Mouse (Mus musculus) lung, adult 18-20 months (tissue): Measurements from ENCODE around the gene Ednra.
A peak's percentile ranks its signal among the peaks of the same experiment; 100 is the strongest.

Source experiments
- DNase-seq, 2 experiments: peaks; one replicate each; pipeline ENCODE4 v3.0.0; 2022; ENCODE audit warnings: mixed read lengths in 2 of 2

Ednra gene

DNA sequence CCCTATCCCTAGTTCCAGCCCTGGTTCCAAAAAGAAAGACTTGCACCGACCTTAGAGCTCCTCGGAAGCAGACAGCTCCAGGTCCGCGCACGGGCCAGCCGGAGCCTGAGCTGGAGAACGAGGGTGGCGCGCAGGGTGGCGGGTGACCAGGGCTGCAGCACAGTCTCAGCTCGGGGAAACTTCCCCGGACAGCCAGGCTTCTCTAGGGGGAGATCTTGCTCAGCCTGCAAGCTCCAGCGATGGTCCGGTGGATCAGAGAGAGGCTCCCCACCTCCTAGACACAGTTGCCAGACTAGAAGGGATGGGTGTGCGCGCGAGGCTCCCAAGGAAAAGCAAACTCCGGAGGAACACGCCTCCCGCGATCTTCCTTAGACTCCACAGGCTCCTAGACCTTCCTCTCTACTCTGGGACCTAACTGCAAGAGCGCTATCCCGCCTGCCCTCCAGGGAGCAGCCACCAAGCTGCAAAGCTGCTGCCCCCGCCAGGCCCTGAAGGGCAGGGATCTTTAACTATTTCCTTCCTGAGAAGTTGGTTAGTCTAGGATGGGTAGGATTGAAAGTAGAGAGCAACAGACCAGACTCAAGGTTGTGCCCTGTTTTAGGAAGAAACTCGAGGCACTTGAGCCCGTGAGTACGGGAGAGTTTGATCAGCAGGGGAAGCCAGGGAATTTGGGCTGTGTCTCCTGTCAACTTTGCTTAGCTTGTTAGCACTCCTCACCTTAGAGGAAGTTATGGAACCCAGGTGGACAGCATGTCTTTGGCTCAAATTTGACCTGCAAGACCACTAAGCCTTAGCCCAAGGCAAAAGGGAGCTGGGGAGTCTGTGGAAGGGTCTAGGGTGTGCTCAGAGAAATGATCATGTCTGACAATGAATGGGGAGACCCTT, at the start of gene Ednra:
Ednra (minus strand) TSS at position 419 of the 885 bp plus-strand sequence.
- peak; percentile 34 to 44 for DNase-seq

DNA sequence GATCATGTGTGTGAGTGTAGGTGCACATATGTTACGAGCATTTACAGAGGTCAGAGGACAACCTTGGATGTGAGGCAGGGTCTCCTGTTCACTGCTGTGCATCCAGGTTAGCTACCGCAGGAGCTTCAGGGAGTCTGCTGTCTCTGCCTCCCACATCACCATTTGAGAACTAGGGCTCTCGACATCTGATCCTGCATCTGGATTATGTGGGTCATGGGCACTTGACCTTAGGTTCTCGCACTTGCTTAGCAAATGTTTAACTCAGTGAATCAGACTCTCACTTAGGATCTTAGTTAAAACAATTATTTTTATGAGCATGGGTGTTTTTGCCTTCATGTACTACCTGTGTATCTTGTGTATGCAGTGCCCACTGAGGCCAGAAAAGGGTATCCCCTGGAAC, 49.6 kb upstream of the Ednra start:
- DNase-seq: no peak

DNA sequence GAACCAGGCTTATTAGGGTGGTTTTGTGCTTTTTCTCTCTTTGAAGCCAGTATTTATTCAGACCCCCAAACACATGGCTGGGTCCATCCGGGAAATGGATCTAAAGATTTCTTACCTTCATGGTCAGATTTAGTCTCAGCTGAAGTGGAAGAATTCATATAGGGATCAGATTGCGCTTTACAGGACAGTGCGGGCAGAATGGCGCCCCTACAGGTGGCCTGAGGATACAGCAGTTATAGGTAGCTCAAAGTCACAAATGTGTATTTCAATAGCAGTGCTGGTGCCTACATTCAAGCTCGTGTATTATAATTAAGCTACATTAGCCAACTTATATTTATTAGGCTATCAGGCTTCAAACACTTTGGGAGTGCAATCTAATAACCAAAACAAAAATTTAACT, 49.0 kb upstream of the Ednra start:
- no peak for DNase-seq

DNA sequence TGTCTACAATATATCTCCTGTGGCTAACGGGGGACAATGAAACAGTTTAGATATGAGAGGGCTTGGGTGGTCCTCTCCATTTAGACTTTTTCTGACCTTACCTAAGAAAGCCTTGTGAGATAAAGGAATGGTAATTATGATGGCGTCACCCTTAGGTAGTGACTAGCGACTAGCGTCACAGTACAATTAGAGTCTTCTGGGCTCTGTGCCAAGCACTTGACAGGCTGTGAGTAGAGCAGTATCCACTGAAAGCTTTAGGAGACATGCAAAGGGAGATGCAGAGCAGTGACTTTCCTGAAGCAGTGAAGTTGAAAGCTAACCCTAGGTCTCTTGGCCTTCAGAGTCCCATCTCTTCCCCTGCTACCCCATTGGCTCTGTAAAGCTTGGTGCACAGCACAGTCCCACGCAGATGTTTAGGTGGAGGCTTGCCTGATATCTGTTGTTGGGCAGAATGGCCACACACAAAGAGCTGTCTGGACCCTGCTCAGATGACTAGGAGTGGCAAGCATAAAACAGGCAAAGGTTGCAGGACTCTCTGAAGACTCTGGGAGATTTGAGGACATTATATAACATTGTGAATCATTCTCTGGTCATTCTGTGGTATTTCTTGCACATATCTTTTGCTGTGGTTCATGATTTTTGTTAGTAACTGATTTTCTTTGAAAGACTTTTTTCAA, 48.1 kb upstream of the Ednra start:
- peak in 1 of 2 experiments; percentile 8 for DNase-seq

DNA sequence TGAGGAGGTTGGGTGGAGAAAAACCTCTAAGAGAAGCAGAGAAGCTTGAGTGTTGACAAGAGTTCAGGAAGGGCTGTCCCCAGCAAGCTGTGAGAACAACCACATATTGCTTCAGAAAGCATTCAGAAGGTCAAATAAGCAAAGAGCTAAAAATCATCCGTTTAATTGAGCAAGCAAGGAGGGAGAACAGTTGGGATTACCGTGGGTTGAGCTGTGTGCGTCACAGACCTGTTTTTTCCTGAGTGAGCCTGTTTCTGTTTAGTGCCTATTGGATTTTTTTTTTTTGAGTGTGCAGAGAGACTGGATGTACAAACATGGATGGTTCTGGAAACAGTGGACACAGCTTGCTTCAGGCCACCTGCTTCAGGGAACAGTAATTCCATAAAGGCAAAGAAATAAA, 46.7 kb upstream of the Ednra start:
- peak in 1 of 2 experiments; percentile 20 for DNase-seq

DNA sequence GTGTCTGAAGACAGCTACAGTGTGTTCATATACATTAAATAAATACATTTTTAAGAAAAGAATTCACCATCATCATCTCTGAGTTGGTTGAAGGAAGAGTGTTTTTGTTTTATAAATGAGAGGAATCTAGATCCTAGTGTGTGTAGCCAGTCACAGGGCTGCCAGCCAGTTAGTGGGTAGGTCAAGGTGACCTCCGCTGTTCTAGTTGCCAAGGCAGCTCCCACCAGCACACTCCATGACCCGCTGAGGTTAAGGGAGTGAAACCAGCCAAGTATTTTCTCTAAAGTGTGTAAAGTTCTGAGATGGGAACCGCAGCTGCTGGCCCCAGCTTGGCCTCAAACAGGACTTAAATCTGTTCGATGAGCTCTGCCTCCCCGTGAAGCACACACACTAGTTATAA, 44.7 kb upstream of the Ednra start:
- no peak for DNase-seq

DNA sequence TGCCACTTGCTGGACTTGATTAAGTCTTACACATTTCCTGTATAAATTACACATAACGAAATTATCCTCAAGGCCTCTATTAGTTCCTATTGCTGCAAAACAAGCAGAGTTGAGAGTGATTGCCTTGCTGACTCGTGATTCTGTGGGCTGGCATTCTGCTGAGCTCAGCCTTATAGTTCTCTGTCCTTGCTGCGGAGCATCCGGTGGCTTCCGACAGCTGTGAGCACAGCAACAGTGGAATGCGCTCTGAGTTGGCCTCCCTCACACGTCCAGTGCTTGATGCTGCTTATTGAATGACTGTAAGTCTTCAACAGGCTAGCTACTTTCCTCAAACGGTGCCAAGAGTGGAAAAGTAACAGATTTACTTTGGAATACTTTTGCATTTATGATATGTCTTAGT, 40.0 kb upstream of the Ednra start:
- no peak for DNase-seq

DNA sequence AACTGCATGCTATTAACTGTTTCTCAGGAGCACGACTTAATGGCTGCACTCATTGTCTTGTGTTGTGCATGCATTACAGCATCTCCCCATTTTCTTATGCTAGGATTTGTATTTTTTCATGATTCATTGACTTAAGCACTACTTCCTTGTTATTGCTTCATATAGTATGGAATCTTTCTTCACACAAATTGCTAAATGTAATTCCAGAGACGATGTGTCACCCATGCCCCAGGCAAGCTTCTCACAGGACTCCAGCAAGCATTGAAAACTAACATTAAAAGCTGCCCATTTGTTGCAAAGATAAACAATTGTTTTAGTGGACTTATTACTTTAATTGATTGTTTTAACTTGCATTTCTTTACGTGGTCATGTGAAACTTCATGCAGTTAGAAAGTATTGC, 38.7 kb upstream of the Ednra start:
- DNase-seq: no peak

DNA sequence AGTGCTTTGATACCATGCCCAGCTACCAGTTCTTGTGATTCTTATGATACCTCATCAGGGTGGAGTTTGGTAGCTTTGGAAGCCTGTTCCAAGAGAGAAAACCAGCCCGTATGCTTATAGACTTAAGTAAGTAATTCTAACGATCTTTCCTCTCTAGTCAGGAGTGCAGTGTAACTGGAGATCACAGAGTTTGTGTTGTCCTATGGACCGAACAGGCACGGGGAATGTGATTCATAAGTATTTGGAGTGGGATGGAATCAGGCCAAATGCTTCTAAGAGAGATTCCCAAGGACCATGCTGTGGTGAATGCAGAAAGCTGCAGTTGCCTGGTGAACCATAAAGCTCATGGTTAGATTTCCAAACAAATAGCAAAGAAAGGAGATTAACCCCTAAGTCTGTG, 31.2 kb upstream of the Ednra start:
- no peak for DNase-seq

DNA sequence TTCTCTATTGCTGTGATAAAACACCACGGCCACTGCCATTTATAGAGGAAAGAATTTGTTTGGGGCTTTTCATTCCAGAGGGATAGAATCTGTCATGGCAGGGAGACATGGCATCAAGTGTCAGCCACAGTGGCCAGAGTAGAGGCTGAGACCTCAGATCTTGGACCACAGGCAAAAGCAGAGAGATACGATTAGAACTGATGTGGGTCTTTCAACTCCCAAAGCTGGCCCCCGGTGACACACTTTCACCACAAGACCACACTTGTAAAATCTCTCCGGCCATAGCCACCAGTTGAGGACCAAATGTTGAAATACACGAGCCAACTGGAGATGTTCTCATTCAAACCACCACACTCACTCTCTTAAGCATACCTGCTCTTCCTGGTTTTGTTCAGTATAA, 29.5 kb upstream of the Ednra start:
- DNase-seq: no peak

DNA sequence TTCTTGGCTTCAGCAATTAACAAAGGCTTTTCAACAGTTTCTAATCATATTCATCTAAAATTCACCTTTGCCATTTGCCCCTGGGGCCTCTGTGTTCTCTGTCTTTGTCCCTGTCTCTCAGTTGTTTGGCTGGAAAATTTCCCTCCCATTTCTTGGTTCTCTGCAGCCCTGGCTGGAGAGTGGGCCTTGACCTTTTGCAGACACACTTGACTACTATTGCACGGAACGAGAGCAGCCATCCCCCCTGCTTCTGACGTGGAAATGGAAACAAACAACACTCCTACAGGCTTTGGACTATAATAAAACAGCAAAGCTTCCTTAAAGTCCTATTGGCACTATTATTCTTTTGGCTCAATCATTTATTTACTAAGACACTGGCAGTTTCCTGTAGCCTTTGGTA, 27.8 kb upstream of the Ednra start:
- DNase-seq: no peak

DNA sequence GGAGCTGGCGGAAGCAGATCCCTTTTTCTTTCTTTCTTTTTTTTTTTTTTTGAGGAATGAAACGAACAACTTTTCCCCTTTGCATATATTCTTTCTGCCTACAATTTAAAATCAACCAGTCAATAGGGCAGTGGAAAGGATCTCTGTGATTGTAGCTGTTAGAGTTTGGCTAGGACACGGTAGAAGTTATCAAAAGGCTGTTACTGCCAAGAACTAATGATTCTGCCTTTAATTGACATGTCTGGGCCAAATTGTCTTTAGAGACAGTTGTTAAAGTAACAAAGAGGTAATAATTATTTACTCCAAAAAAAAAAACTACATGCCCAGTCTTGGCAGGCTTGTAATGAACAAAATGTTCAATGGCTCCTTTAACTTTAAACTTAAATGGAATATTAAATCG, 26.1 kb upstream of the Ednra start:
- DNase-seq: no peak

DNA sequence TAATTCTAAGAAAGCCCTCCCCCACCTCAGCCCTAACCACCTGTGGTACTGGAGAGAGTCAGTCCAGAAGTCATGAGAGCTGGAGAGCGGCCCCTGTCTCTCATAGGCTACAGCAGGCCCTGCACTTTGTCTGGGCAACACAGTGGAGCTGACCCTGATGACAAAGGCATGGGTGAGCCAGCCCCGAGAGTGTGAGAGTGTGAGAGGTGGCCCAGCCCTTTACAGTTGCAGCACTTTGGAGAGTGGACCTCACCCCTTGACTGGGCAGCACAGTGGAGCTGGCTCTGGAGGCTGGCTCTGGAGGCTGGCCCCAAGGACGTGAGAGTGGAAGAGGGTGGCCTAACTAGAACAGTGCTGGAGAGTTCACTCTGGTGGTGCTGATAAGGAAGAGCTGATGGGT, 20.2 kb upstream of the Ednra start:
- DNase-seq: no peak

DNA sequence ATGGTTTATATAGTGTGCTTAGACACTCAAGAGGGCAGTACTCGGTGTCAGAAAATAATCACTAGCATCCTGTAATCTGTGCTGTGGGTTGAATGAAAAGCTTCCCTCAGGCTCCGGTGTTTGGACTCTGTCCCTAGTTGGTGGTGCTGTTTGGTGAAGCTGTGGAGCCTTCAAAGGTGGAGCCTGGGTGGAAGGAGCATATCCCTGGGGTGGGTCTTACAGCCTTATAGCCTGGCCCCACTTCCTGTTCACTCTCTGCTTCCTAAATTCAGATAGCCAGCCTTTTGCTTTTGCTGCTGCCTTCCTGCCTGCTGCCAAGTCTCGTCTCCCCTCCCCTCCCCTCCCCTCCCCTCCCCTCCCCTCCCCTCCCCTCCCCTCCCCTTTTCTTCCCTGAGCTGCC, 18.1 kb upstream of the Ednra start:
- DNase-seq: no peak

DNA sequence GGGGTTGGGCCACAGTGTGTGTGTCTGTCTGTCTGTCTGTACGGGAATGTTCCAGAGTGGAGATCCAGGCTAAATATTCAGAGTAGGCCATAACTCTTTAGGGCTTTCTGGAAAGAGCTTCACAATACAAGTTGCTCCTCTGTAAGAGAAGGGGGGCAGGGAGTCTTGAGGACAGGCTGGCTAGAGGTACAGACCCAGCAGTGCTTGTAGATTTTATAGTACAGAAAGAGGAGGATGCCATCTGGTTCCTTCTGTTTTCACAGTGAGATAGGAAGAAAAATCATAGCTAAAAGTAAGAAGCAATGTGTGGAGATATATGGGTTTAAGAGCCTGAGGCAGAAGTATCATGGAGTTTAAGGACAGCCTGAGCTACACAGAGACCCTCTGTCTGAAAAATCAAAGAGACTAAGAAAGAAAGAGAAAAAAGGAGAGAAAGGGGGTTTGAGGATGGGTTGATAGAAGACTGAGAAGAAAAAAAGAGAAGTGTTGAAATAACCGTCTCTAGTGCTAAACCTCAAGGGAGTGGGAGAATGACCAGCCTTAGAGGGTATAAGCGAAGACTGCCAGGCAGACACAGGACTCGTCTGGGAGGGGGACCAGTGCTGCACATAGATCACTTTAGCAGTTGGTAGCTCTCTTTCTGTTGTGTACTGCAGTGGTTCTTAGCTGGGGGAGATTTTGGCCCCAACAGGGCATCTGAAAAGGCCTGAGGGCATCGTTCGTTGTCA, 16.9 kb upstream of the Ednra start:
- DNase-seq: no peak

DNA sequence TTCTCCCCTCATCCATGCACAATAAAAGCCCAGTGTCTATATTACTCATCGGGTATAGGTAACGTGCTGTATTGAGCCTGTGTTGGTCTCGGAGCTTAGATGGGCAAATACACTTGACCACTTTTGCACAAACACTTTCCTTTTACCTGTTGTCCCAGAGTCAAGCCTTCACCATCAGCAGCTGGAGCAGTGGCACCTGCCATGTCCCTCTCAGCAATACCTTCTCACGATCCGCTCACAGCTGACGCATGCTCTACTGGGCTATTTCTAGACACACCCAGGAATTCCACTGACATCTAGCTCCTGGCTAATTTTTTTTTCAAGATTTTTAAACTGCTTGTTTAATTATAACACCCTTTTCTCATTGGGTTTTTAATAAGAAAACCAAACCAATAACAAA, 14.2 kb upstream of the Ednra start:
- no peak for DNase-seq

DNA sequence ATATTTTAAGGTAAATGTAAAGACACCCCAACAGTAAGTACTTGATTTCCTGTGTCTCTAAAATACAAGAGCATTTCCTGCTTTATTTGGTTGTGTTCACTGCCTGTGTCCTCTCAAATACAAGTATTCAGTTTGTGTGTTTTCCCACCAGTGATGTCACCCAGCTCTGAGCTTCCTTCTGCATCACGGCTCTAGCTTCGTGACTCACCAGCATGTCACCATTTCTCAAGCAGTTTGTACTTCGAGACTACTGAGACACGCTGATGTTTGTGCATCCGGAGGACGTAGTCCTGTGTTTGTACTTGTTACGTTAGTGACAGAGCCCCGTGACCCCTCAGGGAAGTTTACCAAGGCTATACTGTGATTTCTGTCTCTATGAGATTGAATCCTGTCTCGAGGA, 13.1 kb upstream of the Ednra start:
- DNase-seq: no peak

DNA sequence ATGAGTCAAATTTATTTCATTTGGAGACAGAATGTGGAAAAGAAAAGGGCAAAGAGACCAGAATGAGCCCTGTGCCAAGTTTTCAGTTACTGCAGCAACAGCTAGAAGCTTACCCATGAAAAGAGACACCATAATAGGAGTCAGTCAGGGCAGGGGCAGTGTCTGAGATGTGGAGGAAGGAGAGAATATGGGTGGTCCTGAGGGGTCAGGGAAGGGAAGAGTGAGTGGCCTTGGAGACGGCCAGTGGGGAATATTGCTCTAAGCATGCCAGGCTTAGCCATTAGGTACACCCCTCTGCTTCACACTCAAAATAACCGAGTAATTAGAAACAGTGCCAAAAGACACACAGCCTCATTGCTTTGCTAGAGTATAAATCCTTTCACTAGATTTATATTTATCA, 9.5 kb upstream of the Ednra start:
- DNase-seq: no peak

DNA sequence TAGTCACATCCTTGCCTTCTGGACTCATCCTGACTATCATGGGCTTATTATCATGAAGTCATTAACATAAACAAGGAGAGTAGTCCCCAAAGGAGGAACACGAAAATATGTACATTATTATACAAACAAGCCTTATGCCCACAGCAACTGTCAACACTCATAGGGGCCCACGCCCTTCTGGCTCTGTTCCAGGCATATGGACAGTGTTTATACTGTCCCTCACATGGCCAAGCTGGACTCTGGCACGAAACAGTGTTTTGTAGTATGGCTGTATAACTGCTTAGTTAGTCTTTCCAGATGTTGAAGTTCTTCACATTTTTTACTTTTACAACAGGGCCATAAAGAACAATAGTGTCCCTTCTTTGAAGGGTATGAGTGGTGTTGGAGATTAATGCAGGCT, 8.7 kb upstream of the Ednra start:
- no peak for DNase-seq

DNA sequence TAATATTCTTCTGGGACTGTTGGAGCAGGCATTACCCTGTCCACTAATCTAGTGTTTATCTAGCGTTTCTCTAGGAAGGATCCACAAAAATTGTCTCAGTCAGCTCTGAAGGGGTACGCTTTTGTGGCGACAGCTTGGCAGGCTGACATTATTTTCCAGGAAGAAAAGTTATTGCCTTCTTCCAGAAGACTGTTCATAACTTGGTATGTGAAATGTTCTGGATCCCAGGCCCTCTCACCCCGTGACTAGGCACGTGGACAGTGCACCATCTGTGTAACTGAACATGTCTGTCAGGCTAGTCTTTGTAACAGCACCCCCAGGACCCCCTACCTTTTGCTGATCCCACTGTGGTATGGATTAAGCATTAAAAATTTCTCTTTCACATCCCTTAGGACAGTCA, 1.1 kb upstream of the Ednra start:
- DNase-seq: peak; percentile 14 to 40

DNA sequence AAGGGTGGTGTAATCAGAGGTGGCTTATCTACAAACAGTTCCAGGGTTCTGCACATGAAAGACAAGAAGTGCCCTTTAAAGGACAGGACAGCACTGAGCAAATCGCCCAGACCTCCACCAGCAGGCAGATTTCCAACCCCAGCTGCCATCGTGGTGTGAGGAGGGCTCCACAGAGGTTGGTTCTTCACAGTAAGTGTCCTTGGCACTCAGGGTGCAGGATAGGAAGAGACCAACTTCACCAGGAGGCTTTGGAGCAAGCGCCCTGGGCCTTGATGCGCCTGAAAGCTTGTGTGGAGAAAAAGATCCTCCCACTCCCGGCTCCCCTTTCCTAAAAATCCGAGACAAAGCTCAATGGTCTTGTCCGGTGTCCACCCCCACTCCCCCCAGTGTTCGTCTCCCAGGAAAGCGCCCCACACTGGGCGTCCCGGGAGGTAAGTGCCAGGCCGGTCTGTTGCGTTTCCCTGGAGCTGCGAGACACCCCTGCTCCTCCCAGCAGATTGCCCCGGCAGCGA, 674 bp downstream of the Ednra start:
- DNase-seq: peak; percentile 30 to 31

DNA sequence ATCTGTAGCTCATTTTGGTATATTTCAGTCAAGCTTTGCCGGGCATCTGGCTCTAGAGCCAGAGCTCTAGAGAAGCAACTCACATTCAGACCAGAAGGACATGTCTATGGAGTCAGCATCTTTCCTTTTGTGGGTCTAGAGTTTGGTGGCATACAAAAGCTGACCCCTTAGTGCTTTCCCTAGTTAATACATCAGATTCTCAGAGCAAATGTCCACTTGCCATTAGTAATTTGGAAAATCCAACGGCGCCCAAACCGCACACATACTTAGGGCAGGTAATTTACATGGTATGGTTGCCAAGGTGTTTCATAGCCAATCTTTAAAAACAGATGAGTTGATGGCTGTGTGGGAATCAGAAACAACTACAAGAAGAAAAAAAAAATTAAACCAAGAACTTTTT, 1.2 kb downstream of the Ednra start:
- no peak for DNase-seq

DNA sequence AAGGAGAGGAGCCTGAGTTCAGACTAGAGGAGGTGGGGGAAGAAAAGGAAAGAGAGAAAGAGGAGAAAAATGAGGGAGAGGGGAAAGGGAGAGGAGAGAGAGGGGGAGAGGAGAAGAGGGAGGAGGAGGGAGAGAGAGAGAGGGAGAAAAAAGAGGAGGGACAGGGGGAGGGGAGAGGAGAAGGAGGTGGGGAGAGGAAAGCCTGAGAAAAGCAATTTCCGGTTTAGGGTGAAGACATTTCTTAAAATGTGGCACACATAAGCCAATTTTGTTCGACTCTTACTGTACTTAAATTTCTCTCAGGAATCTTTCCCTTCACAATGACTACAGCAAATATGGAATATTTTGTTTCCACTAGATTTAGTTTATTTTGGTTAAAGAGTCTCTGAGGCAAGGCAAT, 5.3 kb downstream of the Ednra start:
- no peak for DNase-seq

DNA sequence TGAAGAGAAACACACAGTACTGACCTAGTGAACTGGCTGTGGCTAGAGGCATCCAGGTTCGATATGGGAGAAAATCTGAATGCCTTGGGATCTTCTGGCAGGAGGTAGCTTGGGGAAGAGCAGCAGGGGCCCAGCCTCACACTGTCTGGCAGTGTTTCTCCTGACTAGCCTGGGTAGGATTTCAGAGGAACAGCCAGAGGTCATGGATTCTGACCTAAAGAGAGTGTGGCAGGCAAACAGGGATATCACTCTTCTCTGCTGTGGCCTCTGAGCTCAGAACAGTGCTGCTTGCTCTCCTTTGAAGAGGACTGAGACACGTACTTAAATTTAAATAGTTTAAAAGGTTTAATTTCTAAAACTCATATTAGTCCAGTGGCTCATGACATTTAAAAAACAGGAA, 7.2 kb downstream of the Ednra start:
- DNase-seq: peak in 1 of 2 experiments; percentile 32
